Mouse (Mus musculus) C2C12 (cell line): ENCODE data around the gene Prkrip1.

Experiments used
- CEBPB ChIP-seq: IDR thresholded peaks from one replicate; pipeline ENCODE4 v1.6.1; 2011; ENCODE audit warnings: low read depth, mild to moderate bottlenecking, control low read depth, moderate library complexity
- CTCF ChIP-seq: IDR thresholded peaks from one replicate; pipeline ENCODE4 v1.5.1; 2011; ENCODE audit not compliant: control insufficient read depth, insufficient read depth, insufficient read length
- USF1 ChIP-seq: IDR thresholded peaks from one replicate; pipeline ENCODE4 v1.6.1; 2011; ENCODE audit warnings: low read depth, mild to moderate bottlenecking, control low read depth, moderate library complexity

- TF ChIP-seq USF1 = no peak
- no peak for TF ChIP-seq CTCF
- no peak for TF ChIP-seq CEBPB
Measured at GRCm38 (mm10) chr5:136217932-136218381, 19.2 kb upstream of the Prkrip1 start.
